Mouse (Mus musculus): Measurements from ENCODE around the gene Rab33b. TPM values are rescaled to one million over a fixed set of nuclear protein-coding genes. Genes with fewer than 3 reads are reported as not detected.

The Rab33b gene
- polyA plus RNA-seq, 1 experiment from 2014 or later = 26.6 TPM

- no peak overlapping the region for H3K27ac ChIP-seq (ENCODE audit: low read length)
- H3K4me1 ChIP-seq (replicated peaks; ENCODE audit: control insufficient read depth, insufficient read depth, low read length) = no peaks in the 10 kb centered on the region
- no peak overlapping the region for H3K4me2 ChIP-seq (ENCODE audit: low read depth, low read length)
- ATAC-seq (ENCODE audit: low read depth) = no peak
- no peak overlapping the region for H3K9ac ChIP-seq (ENCODE audit: low read length)
- 70% methylated on average over 19 of the region's 19 CpGs for WGBS
- H3K4me3 ChIP-seq (ENCODE audit: low read length) = no peak overlapping the region
- H3K9me3 ChIP-seq (ENCODE audit: control insufficient read depth, low read length) = no peaks in the 10 kb centered on the region
- no peaks in the 10 kb centered on the region for H3K27me3 ChIP-seq (ENCODE audit: control insufficient read depth, insufficient read depth, low read depth, low read length)
- H3K36me3 ChIP-seq (ENCODE audit: control insufficient read depth, insufficient read depth, low read length) = peaks cover 15% of the 10 kb centered on the region
Measured at GRCm38 (mm10) chr3:51544442-51545128, 60.9 kb downstream of the Rab33b start.

Other genes with a start within 250 kb of the Rab33b start
- gene Elf2, start 143.3 kb upstream of the Rab33b start, polyA plus RNA-seq (2015; fragmentation: Nextera tagmentation; extraction: Ambion mirVana) = 68.4 and 74.5 TPM in 2 replicates
- 1.2 and 1.9 TPM in 2 replicates for gene Mgarp, start 87.2 kb upstream of the Rab33b start, polyA plus RNA-seq (2015; fragmentation: Nextera tagmentation; extraction: Ambion mirVana)
- gene Ndufc1, start 74.9 kb upstream of the Rab33b start, polyA plus RNA-seq (2015; fragmentation: Nextera tagmentation; extraction: Ambion mirVana) = 677 and 741 TPM in 2 replicates
- gene Naa15, start 68.8 kb upstream of the Rab33b start, polyA plus RNA-seq (2015; fragmentation: Nextera tagmentation; extraction: Ambion mirVana) = 30.0 and 32.2 TPM in 2 replicates
- 2.5 and 3.5 TPM in 2 replicates for gene Setd7, start 77.0 kb downstream of the Rab33b start, polyA plus RNA-seq (2015; fragmentation: Nextera tagmentation; extraction: Ambion mirVana)
- 5.4 and 6.9 TPM in 2 replicates for gene Mgst2, start 176.4 kb downstream of the Rab33b start, polyA plus RNA-seq (2015; fragmentation: Nextera tagmentation; extraction: Ambion mirVana)